Mouse (Mus musculus): Measurements from ENCODE around the gene Tbk1. TPM values are rescaled to one million over a fixed set of nuclear protein-coding genes. Genes with fewer than 3 reads are reported as not detected.
A peak's percentile ranks its signal among the peaks of the same experiment; 100 is the strongest.

Gene Tbk1
- polyA plus RNA-seq, 1 experiment from 2014 or later = 19.7 TPM

DNA sequence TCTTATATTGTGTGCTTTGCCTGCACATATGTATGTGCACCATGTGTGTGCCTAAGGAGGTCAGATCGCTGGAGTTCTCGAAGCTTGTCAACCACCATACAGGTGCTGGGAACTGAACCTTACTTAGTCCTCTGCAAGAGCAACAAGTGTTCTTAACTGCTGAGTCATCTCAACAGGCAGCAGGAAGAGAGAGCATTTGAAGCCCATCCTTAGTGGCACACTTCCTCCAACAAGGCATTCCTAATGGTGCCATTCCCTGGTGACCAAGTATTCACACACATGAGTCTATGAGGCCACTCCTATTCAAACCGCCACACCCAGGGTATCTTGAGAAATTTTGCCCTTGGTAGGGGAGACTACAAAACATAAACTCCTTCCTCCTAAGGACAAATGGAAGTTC lies 44.4 kb downstream of the Tbk1 start:
- H3K4me1 ChIP-seq (replicated peaks) = no peaks in the 10 kb centered on the region; the same call in 1 of the 2 replicates
- no peak overlapping the region for H3K4me3 ChIP-seq (replicated peaks)
- no peak overlapping the region for H3K4me2 ChIP-seq
- 67% methylated on average over 3 of the region's 3 CpGs for WGBS (ENCODE audit: insufficient replicate concordance)
- no peak overlapping the region for H3K27ac ChIP-seq (replicated peaks)
- no peak overlapping the region for H3K9ac ChIP-seq
- no peaks in the 10 kb centered on the region for H3K9me3 ChIP-seq (replicated peaks)
- no peaks in the 10 kb centered on the region for H3K27me3 ChIP-seq
- ATAC-seq (ENCODE audit: insufficient read depth) = no peak
- H3K36me3 ChIP-seq (replicated peaks) = peaks cover 21% of the 10 kb centered on the region

DNA sequence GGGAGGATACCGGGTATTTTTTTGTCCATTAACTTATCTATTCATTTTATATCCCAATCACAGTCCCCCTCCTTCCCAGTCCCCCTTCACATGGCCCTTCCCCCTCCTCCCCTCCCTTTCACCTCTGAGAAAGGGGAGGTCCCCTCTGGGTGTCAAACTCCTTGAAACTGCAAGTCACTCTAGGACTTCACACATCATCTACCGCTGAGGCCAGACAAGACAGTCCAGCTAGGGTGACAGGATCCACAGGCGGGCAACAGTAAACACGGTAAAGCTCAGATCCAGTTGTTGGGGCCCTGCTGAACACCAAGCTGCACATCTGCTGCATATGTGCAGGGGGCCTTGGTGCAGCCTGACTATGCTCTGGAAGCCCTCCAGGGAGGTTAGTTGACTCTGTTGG lies 51.6 kb downstream of the Tbk1 start:
- Histone ChIP-seq H3K9me3 (replicated peaks) (no peaks in the 10 kb centered on the region), H3K36me3 (replicated peaks) (no peaks in the 10 kb centered on the region), H3K4me3 (replicated peaks) (no peak overlapping the region), H3K4me2 (no peak overlapping the region), H3K9ac (no peak overlapping the region), H3K27ac (replicated peaks) (no peak overlapping the region), H3K4me1 (replicated peaks) (peaks cover 16% of the 10 kb centered on the region), H3K27me3 (peaks cover 24% of the 10 kb centered on the region)
- WGBS (ENCODE audit: insufficient replicate concordance) = 40% methylated on average over 4 of the region's 4 CpGs
- 0 out of 2 replicates have a peak, but pooled peaks have one; percentile 29 for ATAC-seq (ENCODE audit: insufficient read depth)

DNA sequence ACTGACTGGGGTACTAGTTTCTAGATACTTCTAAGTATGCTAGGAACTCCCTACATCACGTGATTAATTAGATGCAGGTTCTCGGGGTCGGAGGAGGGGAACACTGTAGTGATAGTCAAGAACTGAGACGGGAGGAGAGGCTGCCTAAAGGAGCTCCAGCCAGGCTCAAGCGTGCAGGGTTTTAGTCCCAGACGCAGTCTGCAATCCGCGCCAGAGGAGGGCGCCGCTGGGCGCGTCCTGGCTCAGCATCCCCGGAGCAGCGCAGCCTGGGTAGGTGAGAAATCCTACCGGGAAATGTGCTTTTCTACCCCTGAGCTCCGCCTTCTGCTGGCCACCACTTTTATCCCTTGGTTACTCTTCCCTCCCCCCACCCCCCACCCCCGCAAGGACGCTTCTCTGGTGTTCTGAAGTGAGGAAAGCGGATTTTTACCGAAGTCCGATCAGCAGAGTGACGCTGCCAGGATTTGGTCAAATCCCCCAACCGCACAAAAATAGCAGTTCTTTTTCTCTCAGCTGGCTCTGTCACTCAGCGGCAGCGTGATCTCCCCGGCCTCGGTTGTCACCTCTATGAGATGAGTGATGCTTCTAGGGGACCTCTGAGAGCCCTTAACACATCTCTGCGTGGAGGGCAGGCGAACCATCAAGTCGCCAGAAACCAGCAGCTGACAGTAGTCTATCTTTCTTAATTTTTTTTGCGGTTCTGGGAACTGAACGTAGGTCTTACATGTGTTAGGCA lies 53.3 kb downstream of the Tbk1 start:
- Histone ChIP-seq H3K4me3 (replicated peaks) (peak overlapping the region; percentile 31), H3K27me3 (peaks cover 24% of the 10 kb centered on the region), H3K9ac (no peak overlapping the region), H3K4me2 (peak overlapping the region; percentile 57), H3K9me3 (replicated peaks) (no peaks in the 10 kb centered on the region), H3K4me1 (replicated peaks) (peaks cover 20% of the 10 kb centered on the region), H3K27ac (replicated peaks) (no peak overlapping the region), H3K36me3 (replicated peaks) (no peaks in the 10 kb centered on the region)
- WGBS (ENCODE audit: insufficient replicate concordance) = 9% methylated on average over 32 of the region's 32 CpGs
- ATAC-seq (ENCODE audit: insufficient read depth) = no peak

DNA sequence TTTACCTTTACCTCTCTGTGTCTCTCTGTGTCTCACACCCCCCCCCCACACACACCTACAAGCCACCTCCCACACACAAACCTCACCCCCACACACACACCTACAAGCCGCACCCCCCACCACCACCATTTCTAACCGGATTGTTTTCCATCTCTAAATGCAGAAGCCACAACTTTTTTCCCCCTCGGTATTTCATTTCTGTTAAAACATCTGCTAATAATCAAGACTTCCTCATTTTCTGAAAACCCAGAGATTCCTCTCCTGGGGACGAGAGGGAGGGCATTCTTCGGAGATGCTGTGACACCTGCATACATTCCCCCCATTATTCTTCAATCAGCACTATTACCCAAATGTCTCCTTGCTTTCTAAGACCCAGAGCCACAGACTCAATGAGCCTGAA lies 55.0 kb downstream of the Tbk1 start:
- Histone ChIP-seq H3K9ac (no peak overlapping the region), H3K4me1 (replicated peaks) (peaks cover 20% of the 10 kb centered on the region), H3K4me2 (no peak overlapping the region), H3K4me3 (replicated peaks) (no peak overlapping the region), H3K27me3 (peaks cover 24% of the 10 kb centered on the region), H3K9me3 (replicated peaks) (no peaks in the 10 kb centered on the region), H3K36me3 (replicated peaks) (no peaks in the 10 kb centered on the region), H3K27ac (replicated peaks) (no peak overlapping the region)
- ATAC-seq (ENCODE audit: insufficient read depth) = no peak
- 33% methylated on average over 5 of the region's 5 CpGs for WGBS (ENCODE audit: insufficient replicate concordance)

DNA sequence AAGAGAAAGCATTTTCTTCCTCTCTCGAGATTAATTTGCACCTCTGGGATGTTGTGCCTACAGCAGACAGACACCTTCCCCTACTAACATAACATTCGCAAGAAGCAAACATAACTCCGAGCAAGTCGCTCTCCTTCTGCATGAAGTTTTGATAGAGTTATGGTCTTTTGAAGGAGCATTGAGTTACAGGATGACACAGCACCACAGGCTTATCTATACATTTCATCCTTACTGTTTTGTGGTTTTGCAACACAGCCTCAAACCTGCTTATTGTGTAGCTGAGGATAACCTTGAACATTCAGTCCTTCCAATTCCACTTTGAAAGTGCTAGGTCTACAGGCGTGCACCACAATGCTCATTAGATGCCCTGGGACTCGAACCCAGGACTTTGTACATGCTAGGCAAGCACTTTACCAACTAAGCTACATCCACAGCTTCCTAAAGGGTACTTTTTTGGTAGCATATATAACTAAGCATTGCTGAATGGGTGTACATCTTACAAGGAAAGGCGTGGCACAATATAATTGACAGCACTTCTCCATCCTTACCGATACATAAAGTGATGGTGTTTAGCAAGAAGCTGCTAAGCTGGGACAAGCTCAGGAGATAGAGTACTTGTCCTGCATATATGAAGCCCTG lies 56.1 kb downstream of the Tbk1 start:
- H3K9me3 ChIP-seq (replicated peaks) = no peaks in the 10 kb centered on the region
- H3K36me3 ChIP-seq (replicated peaks) = no peaks in the 10 kb centered on the region
- H3K27ac ChIP-seq (replicated peaks) = no peak overlapping the region
- H3K4me1 ChIP-seq (replicated peaks) = peaks cover 20% of the 10 kb centered on the region
- H3K4me3 ChIP-seq (replicated peaks) = no peak overlapping the region
- H3K9ac ChIP-seq = no peak overlapping the region
- peaks cover 24% of the 10 kb centered on the region for H3K27me3 ChIP-seq
- no peak overlapping the region for H3K4me2 ChIP-seq
- ATAC-seq (ENCODE audit: insufficient read depth) = no peak
- WGBS (ENCODE audit: insufficient replicate concordance) = 35% methylated on average over 8 of the region's 8 CpGs

DNA sequence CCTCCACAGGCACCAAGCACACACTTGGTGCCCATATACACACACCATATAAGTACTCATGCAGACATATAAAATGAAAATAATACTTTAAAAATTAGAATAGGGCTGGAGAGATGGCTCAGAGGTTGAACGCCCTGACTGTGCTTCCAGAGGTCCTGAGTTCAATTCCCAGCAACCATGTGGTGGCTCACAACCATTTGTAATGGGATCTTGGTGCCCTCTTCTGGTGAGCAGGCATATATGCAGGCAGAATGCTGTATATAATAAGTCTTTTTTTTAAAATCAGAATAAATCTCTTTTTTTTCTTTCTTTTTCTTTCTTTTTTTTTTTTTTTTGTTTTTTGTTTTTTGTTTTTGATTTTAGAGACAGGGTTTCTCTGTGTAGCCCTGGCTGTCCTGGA lies 57.3 kb downstream of the Tbk1 start:
- WGBS (ENCODE audit: insufficient replicate concordance) = 71% methylated on average over 1 of the region's 1 CpGs
- Histone ChIP-seq H3K9me3 (replicated peaks) (no peaks in the 10 kb centered on the region), H3K4me1 (replicated peaks) (peaks cover 20% of the 10 kb centered on the region), H3K9ac (no peak overlapping the region), H3K4me3 (replicated peaks) (no peak overlapping the region), H3K27me3 (peaks cover 22% of the 10 kb centered on the region), H3K36me3 (replicated peaks) (no peaks in the 10 kb centered on the region), H3K4me2 (no peak overlapping the region), H3K27ac (replicated peaks) (no peak overlapping the region)
- ATAC-seq (ENCODE audit: insufficient read depth) = no peak

DNA sequence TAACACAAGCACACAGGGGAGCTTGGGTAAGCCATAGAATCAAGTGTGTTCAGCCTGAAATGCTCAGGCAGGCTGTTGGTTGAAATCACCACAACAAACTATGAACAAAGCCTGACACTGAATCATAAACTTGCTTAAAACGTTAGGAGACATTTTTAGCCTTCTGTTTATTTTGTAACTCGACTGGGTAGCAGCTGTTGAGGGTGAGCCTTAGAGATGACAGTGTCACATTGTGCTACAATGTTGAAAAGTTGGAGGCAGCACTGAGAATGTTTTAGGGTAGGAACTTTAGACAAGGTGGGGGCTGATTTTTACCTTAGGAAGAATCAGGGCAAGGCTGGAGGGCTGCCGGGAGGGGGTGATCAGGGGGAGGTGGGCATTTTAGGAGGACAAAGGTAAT lies 58.1 kb downstream of the Tbk1 start:
- Histone ChIP-seq H3K9ac (no peak overlapping the region), H3K36me3 (replicated peaks) (no peaks in the 10 kb centered on the region), H3K27ac (replicated peaks) (no peak overlapping the region), H3K27me3 (peaks cover 19% of the 10 kb centered on the region), H3K9me3 (replicated peaks) (no peaks in the 10 kb centered on the region), H3K4me2 (no peak overlapping the region), H3K4me1 (replicated peaks) (peaks cover 19% of the 10 kb centered on the region), H3K4me3 (replicated peaks) (no peak overlapping the region)
- ATAC-seq (ENCODE audit: insufficient read depth) = no peak
- WGBS (ENCODE audit: insufficient replicate concordance) = 72% methylated on average over 3 of the region's 3 CpGs

DNA sequence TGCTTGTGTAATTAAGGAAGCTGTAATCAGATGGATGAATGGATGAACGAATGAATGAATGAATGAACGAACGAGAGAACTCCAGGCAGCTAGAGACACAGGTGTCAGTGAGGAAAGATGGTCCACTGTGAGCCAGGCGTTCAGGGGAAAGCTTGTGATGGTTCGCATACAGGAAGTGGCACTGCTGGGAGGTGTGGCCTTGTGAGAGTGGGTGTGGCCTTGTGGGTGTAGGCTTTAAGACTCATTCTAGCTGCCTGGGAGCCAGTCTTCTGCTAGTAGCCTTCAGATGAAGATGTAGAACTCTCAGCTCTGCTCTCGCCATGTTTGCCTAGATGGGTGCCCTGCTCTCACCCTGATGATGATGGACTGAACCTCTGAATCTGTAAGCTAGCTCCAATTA lies 59.5 kb downstream of the Tbk1 start:
- no peak overlapping the region for H3K4me3 ChIP-seq (replicated peaks)
- H3K27me3 ChIP-seq = peaks cover 5% of the 10 kb centered on the region
- H3K27ac ChIP-seq (replicated peaks) = no peak overlapping the region
- ATAC-seq (ENCODE audit: insufficient read depth) = no peak
- no peak overlapping the region for H3K9ac ChIP-seq
- H3K9me3 ChIP-seq (replicated peaks) = no peaks in the 10 kb centered on the region
- 0 out of 2 replicates have a peak, but pooled peaks cover 10% of the 10 kb centered on the region for H3K4me1 ChIP-seq (replicated peaks)
- 71% methylated on average over 6 of the region's 6 CpGs for WGBS (ENCODE audit: insufficient replicate concordance)
- H3K36me3 ChIP-seq (replicated peaks) = no peaks in the 10 kb centered on the region
- no peak overlapping the region for H3K4me2 ChIP-seq

DNA sequence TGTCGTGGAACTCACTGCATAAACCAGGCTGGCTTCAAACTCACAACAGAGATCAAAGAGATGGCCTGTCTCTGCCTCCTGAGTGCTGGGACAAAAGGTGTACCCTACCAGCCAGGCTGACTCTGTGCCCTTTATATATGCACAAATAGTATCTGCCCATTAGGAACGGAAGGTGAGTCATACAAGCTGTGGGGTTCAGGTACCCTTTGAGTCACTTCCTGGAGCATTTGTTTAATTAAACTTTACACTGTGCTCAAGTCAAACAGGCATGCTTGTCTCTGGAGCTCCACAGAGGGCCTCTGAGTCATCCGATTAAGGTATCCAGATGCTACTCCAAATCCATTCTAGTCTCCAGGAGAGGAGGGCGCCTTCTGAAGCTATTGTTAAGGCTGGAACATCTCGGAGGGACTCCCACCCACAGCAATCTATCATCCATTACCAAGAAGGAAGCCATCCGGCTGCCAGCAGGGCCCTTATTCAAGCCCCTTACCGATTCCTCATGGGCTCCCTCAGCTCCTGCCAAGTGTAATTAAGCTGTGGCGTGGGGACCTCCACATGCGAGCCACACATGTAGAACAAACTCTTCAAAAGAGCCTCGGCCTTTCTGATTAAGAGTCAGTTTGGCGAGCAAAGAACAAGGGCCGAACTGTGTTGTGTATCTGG lies 65.5 kb downstream of the Tbk1 start:
- H3K4me2 ChIP-seq = no peak overlapping the region; the same call in 1 of the 2 replicates
- H3K4me3 ChIP-seq (replicated peaks) = no peak overlapping the region
- no peaks in the 10 kb centered on the region for H3K9me3 ChIP-seq (replicated peaks)
- H3K9ac ChIP-seq = no peak overlapping the region
- peaks cover 6% of the 10 kb centered on the region for H3K4me1 ChIP-seq (replicated peaks)
- ATAC-seq (ENCODE audit: insufficient read depth) = peak; percentile 50
- H3K27ac ChIP-seq (replicated peaks) = peak overlapping the region; percentile 45; the same call in 1 of the 2 replicates
- 52% methylated on average over 12 of the region's 12 CpGs for WGBS (ENCODE audit: insufficient replicate concordance)
- no peaks in the 10 kb centered on the region for H3K36me3 ChIP-seq (replicated peaks)
- no peaks in the 10 kb centered on the region for H3K27me3 ChIP-seq

DNA sequence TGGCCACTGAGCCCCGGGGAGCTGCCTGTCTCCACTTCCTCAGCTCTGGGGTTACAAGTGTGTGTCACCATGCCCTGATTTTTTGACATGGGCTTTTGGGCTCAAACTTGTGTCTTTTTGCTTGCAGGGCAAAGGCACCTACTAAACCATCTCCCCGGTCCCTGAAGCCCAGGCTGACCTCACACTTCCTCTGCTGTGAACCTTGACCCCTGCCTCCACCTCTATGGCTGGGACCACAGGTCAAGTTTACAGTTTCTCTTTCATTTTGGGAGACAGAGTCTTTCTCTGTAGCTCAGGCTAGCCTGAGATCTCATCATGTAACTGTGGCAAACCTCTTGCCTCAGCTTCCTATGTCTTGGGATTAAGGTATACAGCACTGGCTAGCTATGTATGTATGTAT lies 66.9 kb downstream of the Tbk1 start:
- Histone ChIP-seq H3K36me3 (replicated peaks) (no peaks in the 10 kb centered on the region), H3K27ac (replicated peaks) (no peak overlapping the region), H3K9ac (no peak overlapping the region), H3K4me3 (replicated peaks) (no peak overlapping the region), H3K4me2 (no peak overlapping the region), H3K9me3 (replicated peaks) (no peaks in the 10 kb centered on the region), H3K4me1 (replicated peaks) (peaks cover 8% of the 10 kb centered on the region), H3K27me3 (no peaks in the 10 kb centered on the region)
- 23% methylated on average over 2 of the region's 2 CpGs for WGBS (ENCODE audit: insufficient replicate concordance)
- ATAC-seq (ENCODE audit: insufficient read depth) = no peak

DNA sequence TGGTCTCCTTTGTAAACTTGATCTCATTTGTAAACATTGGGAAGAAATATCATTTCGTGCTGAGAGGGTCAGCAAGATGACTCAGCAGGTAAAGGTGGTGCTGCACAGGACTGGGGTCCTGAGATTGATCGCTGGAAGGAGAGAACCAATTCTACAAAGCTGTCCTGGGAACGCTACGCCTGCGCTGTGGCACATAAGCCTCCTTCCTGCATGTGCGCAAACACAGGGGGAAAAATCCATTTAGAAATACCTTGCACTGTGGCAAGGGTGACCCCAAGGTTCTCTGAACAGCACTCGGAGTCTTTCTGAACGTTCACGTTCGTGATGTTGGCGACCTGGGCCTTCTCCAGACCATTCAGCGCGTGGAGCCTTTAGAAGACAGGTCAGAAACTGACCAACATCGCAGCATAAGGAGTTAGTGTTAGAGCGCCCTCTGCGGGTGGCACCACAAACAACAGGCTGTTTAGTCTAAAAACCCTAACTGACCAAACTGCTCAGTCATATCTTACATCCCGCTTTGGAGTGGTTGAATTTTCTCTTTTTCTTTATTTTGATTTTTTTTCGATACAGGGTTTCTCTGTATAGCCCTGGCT lies 70.5 kb downstream of the Tbk1 start:
- Histone ChIP-seq H3K4me3 (replicated peaks) (no peak overlapping the region), H3K27me3 (no peaks in the 10 kb centered on the region), H3K36me3 (replicated peaks) (no peaks in the 10 kb centered on the region), H3K27ac (replicated peaks) (no peak overlapping the region), H3K9me3 (replicated peaks) (no peaks in the 10 kb centered on the region), H3K9ac (no peak overlapping the region), H3K4me2 (no peak overlapping the region), H3K4me1 (replicated peaks) (peaks cover 9% of the 10 kb centered on the region)
- peak; percentile 40 for ATAC-seq (ENCODE audit: insufficient read depth)
- WGBS (ENCODE audit: insufficient replicate concordance) = 25% methylated on average over 18 of the region's 18 CpGs

Data from liver, embryonic 15.5 days (tissue).